Mouse (Mus musculus) intestine, embryonic 15.5 days (tissue): ENCODE data around the gene Mtor. TPM values are rescaled to one million over a fixed set of nuclear protein-coding genes. Genes with fewer than 3 reads are reported as not detected.

Experiments
- ATAC-seq: fragments of 200-750 bp; cut with Nextera tagmentation; 2 replicates; pipeline ENCODE4 v1.8.0; 2017; ENCODE audit warnings: moderate TSS enrichment, moderate library complexity
- H3K27ac ChIP-seq: fragments of 300-500 bp; sonication (generic); 2 replicates; pipeline ENCODE4 v1.5.1; 2015; ENCODE audit warnings: mild to moderate bottlenecking, inconsistent platforms
- H3K27me3 ChIP-seq: fragments of 300-500 bp; sonication (generic); replicated peaks from 2 replicates; pipeline ENCODE4 v1.6.1; 2015; ENCODE audit warnings: inconsistent platforms
- H3K36me3 ChIP-seq: fragments of 300-500 bp; sonication (generic); 2 replicates; pipeline ENCODE4 v1.6.1; 2015; ENCODE audit warnings: inconsistent platforms
- H3K4me1 ChIP-seq: fragments of 300-500 bp; sonication (generic); replicated peaks from 2 replicates; pipeline ENCODE4 v1.6.1; 2015; ENCODE audit warnings: inconsistent platforms
- H3K4me2 ChIP-seq: fragments of 300-500 bp; sonication (generic); replicated peaks from 2 replicates; pipeline ENCODE4 v1.6.1; 2015; ENCODE audit warnings: mild to moderate bottlenecking, inconsistent platforms
- H3K4me3 ChIP-seq: fragments of 300-500 bp; sonication (generic); replicated peaks from 2 replicates; pipeline ENCODE4 v1.5.1; 2015; ENCODE audit warnings: inconsistent platforms
- H3K9ac ChIP-seq: fragments of 300-500 bp; sonication (generic); 2 replicates; pipeline ENCODE4 v1.6.1; 2015; ENCODE audit warnings: inconsistent platforms
- H3K9me3 ChIP-seq: fragments of 300-500 bp; sonication (generic); 2 replicates; pipeline ENCODE4 v1.6.1; 2016; ENCODE audit warnings: inconsistent platforms
- WGBS: fragments of 180-500 bp; shearing (Covaris S2); methylation state at CpG from one replicate; pipeline ENCODE4 v1.1.7; 2015; 5-methylcytosine and 5-hydroxymethylcytosine counted together
- polyA plus RNA-seq: library from polyadenylated mRNA; unstranded; fragments of >200 nt; fragmentation: Nextera tagmentation; extraction: Ambion mirVana; gene quantifications from 2 replicates; pipeline ENCODE4 v1.2.1, GENCODE M21; 2015

Gene Mtor
- polyA plus RNA-seq, 1 experiment from 2014 or later = 12.7 TPM

- no peak overlapping the region for H3K27ac ChIP-seq
- peak; percentile 77 for ATAC-seq
These were observed 122.4 kb downstream of the Mtor start for GRCm38 (mm10) chr4:148570693-148571295.

GRCm38 (mm10) chr4:148573222-148573621 lies 124.8 kb downstream of the Mtor start:
- peaks cover 67% of the 10 kb centered on the region for H3K36me3 ChIP-seq
- no peaks in the 10 kb centered on the region for H3K9me3 ChIP-seq
- H3K27me3 ChIP-seq = no peaks in the 10 kb centered on the region
- 87% methylated on average over 7 of the region's 7 CpGs for WGBS
- no peak for ATAC-seq
- peaks cover 3% of the 10 kb centered on the region; the same call in 1 of the 2 replicates for H3K4me1 ChIP-seq
- H3K9ac ChIP-seq = no peak overlapping the region
- H3K4me2 ChIP-seq = no peak overlapping the region
- no peak overlapping the region for H3K4me3 ChIP-seq
- H3K27ac ChIP-seq = no peak overlapping the region

More at GRCm38 (mm10) chr4:148570693-148571295, 122.4 kb downstream of the Mtor start:
- Histone ChIP-seq H3K4me3 (no peak overlapping the region), H3K4me2 (no peak overlapping the region), H3K4me1 (peaks cover 3% of the 10 kb centered on the region; the same call in 1 of the 2 replicates), H3K9me3 (no peaks in the 10 kb centered on the region), H3K27me3 (no peaks in the 10 kb centered on the region), H3K9ac (no peak overlapping the region), H3K36me3 (peaks cover 60% of the 10 kb centered on the region)
- WGBS = 75% methylated on average over 9 of the region's 9 CpGs

GRCm38 (mm10) chr4:148580765-148581164 lies 132.4 kb downstream of the Mtor start:
- Histone ChIP-seq H3K9me3 (no peaks in the 10 kb centered on the region), H3K4me2 (no peak overlapping the region), H3K27ac (no peak overlapping the region), H3K9ac (no peak overlapping the region), H3K4me3 (no peak overlapping the region), H3K36me3 (peaks cover 45% of the 10 kb centered on the region), H3K4me1 (no peaks in the 10 kb centered on the region), H3K27me3 (no peaks in the 10 kb centered on the region)
- ATAC-seq = no peak
- 88% methylated on average over 9 of the region's 9 CpGs for WGBS

GRCm38 (mm10) chr4:148581422-148581821 lies 133.0 kb downstream of the Mtor start:
- no peak for ATAC-seq
- Histone ChIP-seq H3K4me2 (no peak overlapping the region), H3K27ac (no peak overlapping the region), H3K4me3 (no peak overlapping the region), H3K4me1 (no peaks in the 10 kb centered on the region), H3K9ac (no peak overlapping the region), H3K27me3 (no peaks in the 10 kb centered on the region), H3K36me3 (peaks cover 38% of the 10 kb centered on the region), H3K9me3 (no peaks in the 10 kb centered on the region)
- WGBS = 85% methylated on average over 5 of the region's 5 CpGs

GRCm38 (mm10) chr4:148583257-148583656 lies 134.8 kb downstream of the Mtor start:
- no peak overlapping the region for H3K4me3 ChIP-seq
- no peak overlapping the region for H3K9ac ChIP-seq
- H3K9me3 ChIP-seq = no peaks in the 10 kb centered on the region
- no peak overlapping the region for H3K4me2 ChIP-seq
- H3K4me1 ChIP-seq = no peaks in the 10 kb centered on the region
- 67% methylated on average over 4 of the region's 4 CpGs for WGBS
- no peaks in the 10 kb centered on the region for H3K27me3 ChIP-seq
- no peak for ATAC-seq
- no peak overlapping the region for H3K27ac ChIP-seq
- H3K36me3 ChIP-seq = peaks cover 26% of the 10 kb centered on the region

- WGBS = 69% methylated on average over 9 of the region's 9 CpGs
- H3K4me1 ChIP-seq = 0 out of 2 replicates have a peak, but pooled peaks cover 3% of the 10 kb centered on the region
These were observed 138.2 kb downstream of the Mtor start for GRCm38 (mm10) chr4:148586648-148587047.

GRCm38 (mm10) chr4:148588793-148589192 lies 140.4 kb downstream of the Mtor start:
- ATAC-seq = no peak
- Histone ChIP-seq H3K27me3 (no peaks in the 10 kb centered on the region), H3K4me3 (no peak overlapping the region), H3K36me3 (peaks cover 6% of the 10 kb centered on the region), H3K9me3 (no peaks in the 10 kb centered on the region), H3K4me2 (no peak overlapping the region), H3K9ac (no peak overlapping the region), H3K27ac (no peak overlapping the region), H3K4me1 (peaks cover 12% of the 10 kb centered on the region)
- WGBS = 77% methylated on average over 9 of the region's 9 CpGs

More at GRCm38 (mm10) chr4:148586648-148587047, 138.2 kb downstream of the Mtor start:
- H3K27me3 ChIP-seq = no peaks in the 10 kb centered on the region
- peaks cover 5% of the 10 kb centered on the region for H3K36me3 ChIP-seq
- H3K9me3 ChIP-seq = no peaks in the 10 kb centered on the region
- no peak overlapping the region for H3K4me2 ChIP-seq
- no peak for ATAC-seq
- no peak overlapping the region for H3K27ac ChIP-seq
- no peak overlapping the region for H3K4me3 ChIP-seq
- H3K9ac ChIP-seq = no peak overlapping the region

- H3K9me3 ChIP-seq = no peaks in the 10 kb centered on the region
- no peak overlapping the region for H3K4me3 ChIP-seq
- peaks cover 12% of the 10 kb centered on the region for H3K4me1 ChIP-seq
- no peak overlapping the region for H3K9ac ChIP-seq
- H3K36me3 ChIP-seq = peaks cover 14% of the 10 kb centered on the region
- H3K27ac ChIP-seq = no peak overlapping the region
- no peaks in the 10 kb centered on the region for H3K27me3 ChIP-seq
- peak; percentile 61 for ATAC-seq
- 40% methylated on average over 6 of the region's 8 CpGs for WGBS
- peak overlapping the region; percentile 45 for H3K4me2 ChIP-seq
These were observed 141.2 kb downstream of the Mtor start for GRCm38 (mm10) chr4:148589565-148589964.

GRCm38 (mm10) chr4:148590421-148591170 lies 142.2 kb downstream of the Mtor start:
- H3K4me3 ChIP-seq = peak overlapping the region; percentile 90
- H3K9me3 ChIP-seq = no peaks in the 10 kb centered on the region
- H3K27ac ChIP-seq = peak overlapping the region; percentile 79
- H3K4me2 ChIP-seq = peak overlapping the region; percentile 82
- H3K36me3 ChIP-seq = peaks cover 23% of the 10 kb centered on the region
- WGBS = 3% methylated on average over 18 of the region's 18 CpGs
- peaks cover 12% of the 10 kb centered on the region for H3K4me1 ChIP-seq
- no peaks in the 10 kb centered on the region for H3K27me3 ChIP-seq
- peak overlapping the region; percentile 58 for H3K9ac ChIP-seq
- 0 out of 2 replicates have a peak, but pooled peaks have one; percentile 7 for ATAC-seq

- Histone ChIP-seq H3K4me1 (peaks cover 12% of the 10 kb centered on the region), H3K9ac (peak within 1 kb of the TSS; percentile 76), H3K27ac (peak within 1 kb of the TSS; percentile 79), H3K4me2 (peak within 1 kb of the TSS; percentile 82), H3K9me3 (no peaks in the 10 kb centered on the region), H3K27me3 (no peaks in the 10 kb centered on the region), H3K4me3 (peak within 1 kb of the TSS; percentile 90), H3K36me3 (peaks cover 29% of the 10 kb centered on the region)
- under 1% methylated on average over 49 of the region's 50 CpGs for WGBS
- ATAC-seq = peak; percentile 99
These were observed 142.8 kb downstream of the Mtor start, which contains the start of gene Srm for GRCm38 (mm10) chr4:148591171-148591630. Gene Srm (plus strand): TSS chr4:148591503.

GRCm38 (mm10) chr4:148591637-148592380 lies 143.4 kb downstream of the Mtor start:
- Histone ChIP-seq H3K9ac (peak overlapping the region; percentile 76), H3K27ac (peak overlapping the region; percentile 45; the same call in 1 of the 2 replicates), H3K27me3 (no peaks in the 10 kb centered on the region), H3K4me3 (peak overlapping the region; percentile 90), H3K9me3 (no peaks in the 10 kb centered on the region), H3K4me2 (peak overlapping the region; percentile 76), H3K4me1 (peaks cover 12% of the 10 kb centered on the region), H3K36me3 (peaks cover 33% of the 10 kb centered on the region)
- ATAC-seq = peak; percentile 65
- under 1% methylated on average over 53 of the region's 53 CpGs for WGBS

GRCm38 (mm10) chr4:148593996-148594395 lies 145.6 kb downstream of the Mtor start:
- Histone ChIP-seq H3K27me3 (no peaks in the 10 kb centered on the region), H3K36me3 (peaks cover 51% of the 10 kb centered on the region), H3K4me3 (no peak overlapping the region), H3K4me1 (peaks cover 12% of the 10 kb centered on the region), H3K27ac (no peak overlapping the region), H3K4me2 (no peak overlapping the region), H3K9me3 (no peaks in the 10 kb centered on the region), H3K9ac (no peak overlapping the region)
- ATAC-seq = no peak
- WGBS = 93% methylated on average over 11 of the region's 11 CpGs
